Mouse (Mus musculus) liver, adult 2 months (tissue): Measurements from ENCODE around the gene Ugt1a10.

Experiments used
- CTCF ChIP-seq: fragments of 200-500 bp; IDR thresholded peaks from 2 replicates; pipeline ENCODE4 v1.5.1; 2011; ENCODE audit warnings: low read depth, low read length, control low read depth
- POLR2A ChIP-seq: fragments of 200-500 bp; IDR thresholded peaks from 2 replicates; pipeline ENCODE4 v1.6.1; 2011; ENCODE audit warnings: low read length, control low read depth; ENCODE audit not compliant: insufficient read depth; ENCODE audit errors: extremely low read depth

DNA sequence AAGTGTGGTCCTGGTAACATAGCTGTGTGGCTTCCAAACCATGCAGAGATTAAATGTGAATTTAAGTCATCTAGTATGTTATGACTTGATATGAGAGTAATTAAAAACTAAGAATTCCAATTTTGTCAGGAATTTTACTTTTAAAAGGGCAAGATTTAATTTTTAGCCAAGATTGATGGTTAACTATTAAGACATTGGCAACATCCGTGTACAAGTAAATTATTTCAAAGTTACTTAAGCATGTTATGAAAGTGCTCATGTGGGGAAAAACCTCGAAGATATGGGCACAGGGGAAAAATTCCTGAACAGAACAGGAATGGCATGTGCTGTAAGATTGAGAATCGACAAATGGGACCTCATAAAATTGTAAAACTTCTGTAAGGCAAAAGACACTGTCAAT is 142.3 kb downstream of the Ugt1a10 start:
- no peak for TF ChIP-seq CTCF
- TF ChIP-seq POLR2A, result no peak
